Mouse (Mus musculus) c-Kit-positive CD71-positive TER-119-negative erythroid progenitor cells, embryonic 14.5 days (primary cell): Measurements from ENCODE around the gene Tigit.

Experiments used
- DNase-seq: peaks from one replicate; pipeline ENCODE4 v3.0.0-alpha.2; 2013; ENCODE audit warnings: low read depth

The Tigit gene

GRCm38 (mm10) chr16:43663978-43664579, at the start of gene Tigit:
Gene Tigit, minus strand, starts transcription at chr16:43664146.
- no peak for DNase-seq

DNA sequence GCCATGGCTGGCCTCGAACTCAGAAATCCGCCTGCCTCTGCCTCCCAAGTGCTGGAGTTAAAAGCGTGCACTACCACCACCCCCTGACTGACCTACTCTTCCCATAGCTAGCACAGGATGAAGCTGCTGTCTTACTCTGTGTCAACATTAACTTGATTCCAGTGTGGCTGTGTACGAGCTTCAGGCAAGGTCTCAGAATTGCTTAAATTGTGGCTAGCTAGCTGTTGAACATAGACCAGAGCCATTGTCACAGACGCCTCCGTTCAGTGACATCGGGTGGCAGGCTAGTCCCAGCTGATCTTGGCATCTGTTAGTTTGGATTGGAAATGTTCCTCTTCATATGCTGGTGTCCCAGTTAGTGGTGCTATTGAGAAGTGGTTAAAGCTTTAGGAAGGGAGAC, 47.4 kb upstream of the Tigit start:
- no peak for DNase-seq

DNA sequence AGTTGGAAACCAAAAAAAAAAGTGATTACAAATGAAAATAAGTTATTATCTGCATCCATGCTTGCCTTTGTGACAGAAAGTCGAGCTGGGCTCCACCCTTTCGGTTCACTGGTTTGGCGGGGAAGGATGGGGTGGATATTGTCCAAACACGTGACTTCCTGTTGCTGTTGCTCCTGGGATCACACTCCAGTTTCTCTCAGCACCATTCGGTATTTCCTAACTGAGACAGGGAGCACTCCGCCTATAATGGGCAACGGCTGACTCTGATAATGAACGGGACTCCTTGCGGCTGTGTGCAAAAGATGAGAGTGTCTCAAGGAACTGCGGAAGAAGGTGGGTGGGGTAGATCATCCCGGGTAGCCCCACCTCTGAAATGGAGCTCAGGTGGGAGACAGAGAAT, 46.7 kb upstream of the Tigit start:
- DNase-seq = no peak

GRCm38 (mm10) chr16:43710134-43710475, 46.2 kb upstream of the Tigit start:
- no peak for DNase-seq

- no peak for DNase-seq
Measured at GRCm38 (mm10) chr16:43709432-43710133, 45.6 kb upstream of the Tigit start.

- no peak for DNase-seq
Measured at GRCm38 (mm10) chr16:43709062-43709413, 45.1 kb upstream of the Tigit start.

DNA sequence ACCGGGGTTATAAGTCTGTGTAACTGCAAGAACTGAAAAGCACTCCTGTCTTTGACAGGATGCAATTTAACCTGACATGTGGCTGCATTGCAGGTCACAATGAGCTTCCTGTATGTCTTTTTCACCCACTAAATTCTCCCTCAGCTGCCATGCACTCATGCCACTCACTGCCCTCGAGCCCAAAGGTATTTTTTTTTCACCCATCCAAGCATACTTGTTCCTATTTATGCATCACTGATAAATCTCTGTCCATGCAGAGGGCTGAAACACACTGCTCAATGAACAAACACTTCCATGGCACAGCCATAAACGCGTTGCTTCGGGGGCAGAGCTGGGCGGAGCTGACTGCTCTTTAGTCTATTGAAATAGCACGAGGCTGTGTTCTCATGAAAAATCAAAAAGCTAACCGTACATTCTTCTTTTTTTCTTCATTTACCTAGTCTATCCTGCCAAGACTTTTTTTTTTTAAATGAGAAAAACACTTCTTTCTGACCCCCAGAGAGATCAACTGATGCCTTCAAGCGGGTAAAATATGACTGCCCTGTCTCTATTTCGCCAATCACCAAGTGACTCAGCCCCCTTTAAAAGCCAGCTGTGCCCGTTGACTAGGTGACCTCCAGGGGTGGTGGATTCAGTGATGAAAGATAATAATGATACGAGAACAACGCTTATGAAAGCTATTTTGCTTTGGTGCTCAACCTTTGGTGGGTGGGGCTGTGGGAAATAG, 44.6 kb upstream of the Tigit start:
- DNase-seq = no peak

DNA sequence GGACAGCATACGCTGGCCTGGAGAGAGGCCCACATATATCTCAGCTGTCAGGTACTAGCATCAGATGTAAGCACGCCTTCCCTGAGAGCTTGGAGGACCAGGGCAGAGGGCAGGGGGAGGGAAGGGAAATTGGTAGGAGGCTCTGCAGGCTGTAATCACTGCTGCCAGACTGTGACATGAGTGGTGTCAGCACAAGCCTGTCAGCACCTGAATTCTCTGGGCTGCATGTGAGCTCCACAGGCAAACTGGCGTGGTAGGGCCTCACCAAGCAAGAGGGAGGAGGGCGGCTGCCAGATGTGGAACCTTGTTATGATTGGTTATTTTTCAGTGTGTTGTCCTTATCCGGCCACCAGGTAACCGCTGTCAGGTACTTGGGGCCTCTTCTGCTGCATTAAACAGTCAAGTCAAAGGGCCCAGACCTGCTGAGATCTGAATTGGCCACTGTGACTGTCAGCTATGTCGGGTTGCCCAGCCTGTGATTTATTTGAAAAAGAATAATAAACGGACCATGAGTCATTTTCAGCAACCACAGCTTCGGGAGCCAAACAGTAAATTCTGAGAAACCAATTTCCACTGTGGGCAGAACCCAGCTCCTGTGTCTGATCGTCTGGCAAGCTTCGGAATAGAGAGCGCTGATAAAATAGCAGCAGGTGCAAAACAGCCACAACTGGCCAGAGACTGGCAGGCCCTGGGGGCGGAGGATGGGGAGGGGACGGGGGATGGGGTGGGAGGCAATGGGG, 38.0 kb upstream of the Tigit start:
- no peak for DNase-seq

GRCm38 (mm10) chr16:43700575-43700974, 36.6 kb upstream of the Tigit start:
- no peak for DNase-seq

- DNase-seq = peak; percentile 6
Measured at GRCm38 (mm10) chr16:43698735-43699649, 35.0 kb upstream of the Tigit start.

GRCm38 (mm10) chr16:43697772-43698171, 33.8 kb upstream of the Tigit start:
- no peak for DNase-seq

GRCm38 (mm10) chr16:43695852-43696251, 31.9 kb upstream of the Tigit start:
- no peak for DNase-seq

GRCm38 (mm10) chr16:43694104-43694503, 30.2 kb upstream of the Tigit start:
- DNase-seq = no peak

DNA sequence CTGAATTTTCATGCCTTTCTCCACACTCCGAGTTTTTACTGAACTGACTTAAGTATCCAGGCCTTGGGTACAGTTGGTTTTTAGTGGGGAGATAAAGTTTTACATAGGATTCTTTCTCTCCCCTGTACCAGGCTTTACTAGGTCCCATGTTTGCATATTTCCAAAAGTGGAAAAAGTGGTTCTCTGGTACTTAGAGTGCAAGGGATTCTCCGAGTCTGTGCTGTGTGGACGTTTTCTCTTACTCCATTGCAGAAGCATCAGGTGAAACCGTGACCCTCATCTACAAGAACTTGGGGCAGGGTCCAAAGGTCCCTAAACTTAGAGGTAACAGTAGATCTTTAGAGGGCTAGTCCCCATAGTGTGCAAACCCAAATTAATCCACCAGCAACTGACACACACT, 28.7 kb upstream of the Tigit start:
- no peak for DNase-seq

DNA sequence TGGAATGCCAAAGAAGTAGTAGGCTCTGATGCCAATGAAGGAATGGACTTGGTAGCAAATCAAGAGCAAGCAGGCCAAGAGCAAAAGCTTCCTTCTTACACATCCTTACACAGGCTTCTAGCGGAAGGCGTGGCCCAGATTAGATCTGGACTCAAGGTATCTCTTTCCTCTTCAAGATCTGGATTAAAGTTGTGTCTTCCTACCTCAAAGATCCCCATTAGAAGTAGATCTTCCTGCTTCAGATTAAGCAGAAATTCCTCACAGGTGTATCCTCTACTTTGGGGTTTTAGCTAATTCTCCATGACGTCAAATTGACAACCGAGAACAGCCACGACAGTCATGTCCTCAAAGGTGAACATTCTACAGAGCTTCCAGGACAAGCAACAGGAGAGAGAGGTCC, 27.8 kb upstream of the Tigit start:
- DNase-seq = no peak

GRCm38 (mm10) chr16:43690912-43691311, 27.0 kb upstream of the Tigit start:
- DNase-seq = no peak

- DNase-seq = no peak
Measured at GRCm38 (mm10) chr16:43690211-43690690, 26.3 kb upstream of the Tigit start.

GRCm38 (mm10) chr16:43687968-43688367, 24.0 kb upstream of the Tigit start:
- no peak for DNase-seq

- DNase-seq = no peak
Measured at GRCm38 (mm10) chr16:43674400-43674799, 10.5 kb upstream of the Tigit start.

DNA sequence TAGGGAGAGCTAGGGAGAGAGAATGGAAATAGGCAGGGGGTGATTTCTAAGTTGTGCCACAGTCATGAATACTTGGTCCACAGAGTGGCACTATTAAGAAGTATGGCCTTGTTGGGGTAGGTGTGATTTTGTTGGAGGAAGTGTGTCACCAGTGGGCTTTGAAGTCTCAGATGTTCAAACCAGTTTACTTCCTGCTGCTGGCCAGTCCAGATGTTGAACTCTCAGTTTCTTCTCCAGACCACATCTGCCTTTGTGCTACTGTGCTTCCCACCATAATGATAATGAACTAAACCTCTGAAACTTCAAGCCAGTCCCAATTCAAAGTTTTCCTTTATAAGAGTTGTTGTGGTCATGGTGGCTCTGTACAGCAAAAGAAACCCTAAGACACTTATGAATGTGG, 8.8 kb upstream of the Tigit start:
- DNase-seq = no peak

- DNase-seq = no peak
Measured at GRCm38 (mm10) chr16:43671972-43672371, 8.0 kb upstream of the Tigit start.

DNA sequence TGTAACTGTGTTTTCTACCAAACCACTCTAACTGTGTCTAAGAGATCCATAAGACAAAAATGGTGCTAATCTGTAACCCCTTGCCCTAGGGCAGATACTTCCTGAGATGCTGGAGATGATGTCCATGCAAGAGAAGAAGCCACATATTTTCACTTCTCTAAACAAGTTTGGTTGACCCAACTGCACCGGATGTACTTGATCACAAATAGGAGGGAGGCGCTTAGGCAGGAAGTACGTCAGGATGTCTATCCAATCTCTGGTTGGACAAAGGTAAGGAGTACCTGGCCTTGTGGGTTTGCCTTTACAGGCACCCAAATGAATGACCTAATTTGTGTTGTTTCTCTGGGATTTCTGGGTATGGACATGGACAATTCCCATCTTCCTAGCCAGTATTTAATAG, 4.3 kb upstream of the Tigit start:
- DNase-seq = no peak
